Mouse (Mus musculus) liver, postnatal 0 days (tissue): ENCODE results near the gene Chl1.

ENCODE experiments used
- CTCF ChIP-seq: sonication (generic); IDR thresholded peaks from 2 replicates; pipeline ENCODE4 v1.5.1; 2016; ENCODE audit warnings: antibody characterized with exemption, low read depth
- EP300 ChIP-seq: IDR thresholded peaks from 2 replicates; pipeline ENCODE4 v1.6.1; 2016; ENCODE audit warnings: antibody characterized with exemption, low read depth, mild to moderate bottlenecking

DNA sequence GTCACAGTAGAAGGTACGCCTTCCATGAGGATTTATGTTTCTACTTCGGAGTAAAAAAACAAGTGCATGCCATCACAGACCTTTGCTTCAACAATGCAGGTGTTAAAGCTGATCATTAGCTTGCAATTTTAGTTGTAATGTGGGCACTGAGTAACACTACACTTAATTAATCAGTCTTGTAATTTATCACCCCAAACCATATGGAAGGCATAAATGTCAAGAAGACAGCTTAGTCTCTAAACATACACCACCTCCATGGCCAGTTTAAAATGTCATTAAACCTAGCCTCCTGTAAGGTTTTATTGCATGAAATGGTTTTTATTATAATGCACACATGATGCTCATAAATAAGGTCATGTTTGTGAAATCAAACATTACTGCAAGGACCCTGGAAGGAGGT, 164.8 kb downstream of the Chl1 start:
- no peak for TF ChIP-seq CTCF
- TF ChIP-seq EP300, result no peak
